Mouse (Mus musculus) urinary bladder, adult 2 months (tissue): Measurements from ENCODE around the gene Tbck. TPM values are rescaled to one million over a fixed set of nuclear protein-coding genes. Genes with fewer than 3 reads are reported as not detected.

Source experiments
- DNase-seq: peaks from one replicate; pipeline ENCODE4 v3.0.0; 2022; ENCODE audit warnings: low spot score
- polyA plus RNA-seq: library from polyadenylated mRNA; depleted of rRNA; stranded (reverse); fragments of >200 nt; gene quantifications from 2 replicates; pipeline ENCODE4 v1.2.3, GENCODE M21; 2012; rRNA removed

The Tbck gene
- 3.7 and 5.9 TPM in 2 replicates for polyA plus RNA-seq

DNA sequence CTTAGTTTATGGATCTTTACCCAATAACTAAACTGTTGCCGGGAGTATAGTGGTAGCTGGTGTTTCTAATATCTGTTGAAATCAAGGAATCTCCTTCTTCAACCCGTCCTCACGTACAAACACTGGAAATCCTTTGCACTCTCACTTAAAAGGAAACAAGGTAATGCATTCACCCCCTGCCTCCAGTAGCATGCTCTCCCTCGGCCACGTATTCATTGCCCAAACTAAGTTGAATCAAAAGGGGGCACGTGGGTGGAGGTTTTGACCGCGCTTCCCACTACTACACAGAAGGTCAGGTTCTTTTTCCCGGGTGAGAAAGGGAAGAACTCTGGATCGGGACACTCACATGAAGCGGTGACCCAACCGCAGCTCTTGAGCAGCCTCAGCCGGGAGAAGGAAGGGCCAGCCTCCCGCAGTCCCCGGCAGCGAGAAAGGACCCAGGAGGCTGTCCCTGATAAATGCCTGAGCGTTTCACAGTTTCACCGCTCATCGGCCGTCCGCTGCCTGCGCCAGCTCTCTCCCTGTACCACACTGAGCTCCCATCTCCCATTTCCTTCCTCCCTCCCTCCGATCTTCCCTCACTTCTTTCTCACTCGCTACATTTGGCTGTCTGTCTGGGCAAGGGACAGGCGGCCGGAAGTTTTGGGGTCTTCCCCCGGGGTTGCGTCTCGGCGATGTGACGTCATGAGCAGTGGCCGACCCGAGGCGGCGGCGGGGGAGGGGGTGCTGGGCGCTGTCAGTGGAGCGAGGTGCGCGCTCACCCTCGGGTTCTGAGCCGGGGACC lies at the start of gene Tbck:
Gene Tbck, plus strand, starts transcription at position 698 of the 784 bp plus-strand sequence.
- peak; percentile 93 for DNase-seq

GRCm38 (mm10) chr3:132637080-132637479 lies 46.9 kb upstream of the Tbck start:
- no peak for DNase-seq

DNA sequence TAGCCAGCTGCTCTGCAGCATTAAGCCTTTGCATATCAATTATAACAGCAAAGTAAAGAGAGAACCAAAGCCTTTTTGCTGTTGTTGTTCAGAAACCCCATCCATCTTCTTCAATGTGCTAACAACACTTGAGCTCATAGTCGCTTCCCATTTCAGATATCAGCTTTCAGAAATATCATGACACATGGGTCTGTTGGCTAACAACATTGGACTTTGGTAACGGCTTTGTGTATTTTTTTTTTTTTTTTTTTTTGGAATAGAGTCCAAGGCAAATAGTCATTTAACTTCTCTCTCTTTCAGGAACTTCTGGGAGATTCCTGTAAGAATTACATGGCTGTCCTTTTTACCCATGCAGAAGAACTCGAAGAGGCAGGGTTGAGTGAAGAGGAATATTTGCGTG lies 39.9 kb upstream of the Tbck start:
- no peak for DNase-seq

DNA sequence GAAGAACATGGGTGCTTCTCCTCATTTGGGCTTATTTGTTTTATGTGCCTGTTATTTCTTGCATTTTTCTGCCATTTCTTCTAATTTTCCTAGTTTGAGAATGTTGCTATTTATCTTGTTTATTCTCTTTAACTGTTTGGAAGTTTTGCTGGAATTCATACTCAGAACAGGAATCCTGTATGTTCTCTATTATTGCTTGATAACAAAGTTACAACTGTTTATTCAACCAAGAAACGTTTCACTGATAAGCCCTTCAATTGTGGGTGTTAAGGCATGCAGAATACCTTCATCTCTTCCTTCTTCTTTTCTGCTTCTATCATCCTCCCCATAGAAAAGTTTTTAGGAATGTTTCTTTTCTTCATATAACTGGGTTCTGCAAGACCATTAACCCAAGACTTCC lies 37.1 kb upstream of the Tbck start:
- no peak for DNase-seq

DNA sequence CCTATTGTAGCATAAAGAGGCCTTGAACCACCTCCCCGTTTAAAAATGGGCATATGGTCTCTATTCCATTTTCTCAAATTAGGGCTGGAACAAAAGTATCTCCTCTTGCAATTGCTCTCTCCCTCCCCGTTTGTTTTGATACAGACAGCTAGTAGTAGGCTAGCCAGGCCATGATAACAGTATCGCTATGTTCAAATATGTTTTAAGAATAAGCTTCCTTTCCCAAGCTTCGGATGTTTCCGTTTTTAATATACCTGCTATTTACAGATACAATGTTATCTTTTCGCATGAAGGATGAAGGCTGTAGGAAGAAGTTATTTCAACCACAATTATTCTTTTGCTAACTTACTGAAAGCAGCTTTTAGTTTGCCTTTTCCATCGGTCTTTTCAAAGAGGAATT lies 34.6 kb upstream of the Tbck start:
- DNase-seq: no peak

- DNase-seq: no peak
Observed at GRCm38 (mm10) chr3:132650191-132650590, 33.8 kb upstream of the Tbck start.

DNA sequence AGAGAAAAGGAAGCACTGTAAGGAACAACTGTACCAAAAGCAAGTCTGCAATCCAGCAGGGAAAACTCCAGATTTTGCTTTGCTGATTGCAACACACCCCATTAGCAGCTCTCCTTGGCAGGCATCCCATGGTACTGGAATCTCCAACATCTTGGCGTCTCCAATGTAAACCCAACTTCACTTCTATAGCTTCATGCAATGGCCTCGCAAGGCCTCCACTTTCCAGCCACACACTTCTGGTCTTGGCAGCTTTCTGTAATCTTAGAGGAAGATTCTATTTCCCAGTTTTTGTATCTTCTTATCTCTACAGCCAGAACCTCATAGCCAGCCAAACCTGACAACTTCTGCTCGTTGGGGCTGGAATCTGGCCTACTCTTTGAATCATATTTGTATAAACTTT lies 32.2 kb upstream of the Tbck start:
- no peak for DNase-seq

DNA sequence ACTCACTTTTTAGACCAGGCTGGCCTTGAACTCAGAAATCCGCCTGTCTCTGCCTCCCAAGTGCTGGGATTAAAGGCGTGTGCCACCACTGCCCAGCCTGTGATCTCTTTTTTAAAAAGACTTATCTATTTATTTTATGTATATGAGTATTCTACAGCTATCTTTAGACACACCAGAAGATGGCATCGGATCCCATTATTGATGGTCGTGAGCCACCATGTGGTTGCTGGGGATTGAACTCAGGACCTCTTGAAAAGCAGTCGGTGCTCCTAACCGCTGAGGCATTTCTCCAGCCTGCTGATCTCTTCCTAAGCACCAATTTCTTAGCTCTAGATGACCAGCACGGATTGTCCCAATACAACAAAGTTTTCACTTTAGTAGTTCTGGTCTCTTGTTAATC lies 30.0 kb upstream of the Tbck start:
- no peak for DNase-seq

DNA sequence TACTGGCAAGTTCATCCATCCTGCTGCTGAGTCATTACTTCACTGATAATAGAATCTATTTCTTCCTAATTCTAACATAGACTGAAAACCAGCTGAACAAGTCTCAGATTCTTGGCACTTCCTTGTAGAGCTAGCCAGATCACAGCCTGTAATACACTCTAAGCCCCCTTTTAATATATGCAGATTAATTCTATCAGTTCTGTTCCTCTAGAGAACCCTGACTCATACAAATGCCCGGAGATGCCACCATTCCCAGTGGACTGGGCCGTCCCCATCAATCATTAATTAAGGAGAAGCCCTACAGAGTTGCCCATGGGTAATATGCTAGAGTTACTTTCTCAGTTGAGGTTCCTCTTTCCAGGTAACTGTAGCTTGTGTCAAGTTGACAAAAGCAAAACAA lies 28.0 kb upstream of the Tbck start:
- DNase-seq: no peak

DNA sequence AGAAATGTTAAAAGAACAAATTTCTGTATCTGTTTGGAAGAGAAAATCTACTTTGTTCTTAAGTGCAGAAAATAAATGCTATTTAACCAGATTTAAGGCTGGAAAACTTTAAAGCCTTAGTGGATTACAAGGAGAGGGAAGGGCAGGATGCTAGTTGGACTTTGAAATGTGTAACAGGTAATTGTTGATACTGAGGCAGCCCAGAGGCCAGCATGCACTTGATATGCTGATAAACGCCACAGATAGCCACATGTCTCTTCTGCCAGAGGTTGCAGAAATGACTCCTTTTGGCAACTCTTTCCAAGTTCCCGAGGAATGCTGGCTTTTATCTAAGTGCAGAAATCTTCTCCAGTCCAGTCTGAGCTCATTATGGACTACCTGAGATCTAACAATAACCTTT lies 6.5 kb upstream of the Tbck start:
- DNase-seq: no peak

DNA sequence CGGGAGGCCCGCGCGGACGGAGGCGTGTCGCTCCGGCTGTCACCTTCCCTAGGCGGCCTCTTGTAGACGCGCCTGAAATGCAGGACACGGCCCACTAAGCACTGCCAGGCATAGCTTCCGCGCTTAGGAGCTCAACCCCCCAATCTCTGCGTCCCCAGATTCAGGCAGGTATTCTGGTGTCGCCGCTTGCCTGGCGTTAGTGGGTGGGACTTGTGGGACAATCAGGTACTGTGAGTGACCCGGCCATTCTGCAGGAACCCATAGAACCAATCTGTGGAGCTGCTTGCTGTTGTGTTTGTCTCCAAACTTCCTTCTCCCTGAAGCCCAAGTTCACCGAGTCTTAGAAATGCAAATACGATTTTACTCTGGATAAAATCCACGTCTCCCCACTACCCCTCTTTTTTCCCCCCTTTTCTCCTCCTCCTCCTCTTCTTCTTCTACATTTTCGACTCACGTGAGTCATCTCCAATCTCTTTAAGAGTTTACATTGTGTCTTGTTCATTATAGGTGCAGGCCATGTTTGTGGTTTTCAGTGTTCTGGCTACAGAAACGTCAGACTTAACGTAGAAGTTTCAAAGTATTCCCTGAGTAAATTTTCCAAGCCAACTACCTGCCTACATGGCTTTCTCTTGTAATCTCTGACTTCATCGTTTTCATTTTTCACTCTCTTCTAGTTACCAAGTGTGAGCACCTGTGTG lies 436 bp downstream of the Tbck start, which contains the start of gene Aimp1:
Gene Aimp1, minus strand, starts transcription at position 140 of the 698 bp plus-strand sequence.
- DNase-seq: no peak

DNA sequence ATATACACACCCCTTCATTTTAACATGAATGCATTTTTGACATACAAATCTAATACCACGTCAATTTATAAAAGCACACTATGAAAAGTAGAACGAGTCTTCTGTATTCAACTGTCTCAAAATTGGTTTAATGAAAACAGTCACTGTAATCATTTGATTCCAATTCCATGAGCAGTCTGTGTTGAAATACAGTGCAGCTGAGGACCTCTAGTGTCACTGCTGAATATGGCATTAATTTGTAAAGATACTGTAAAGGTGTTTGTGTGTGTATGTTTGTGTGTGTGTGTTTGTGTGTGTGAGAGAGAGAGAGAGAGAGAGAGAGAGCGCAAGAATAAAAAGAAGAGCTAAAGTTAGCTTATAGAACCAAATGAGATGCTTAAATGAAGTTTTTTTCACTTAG lies 17.4 kb downstream of the Tbck start:
- no peak for DNase-seq

DNA sequence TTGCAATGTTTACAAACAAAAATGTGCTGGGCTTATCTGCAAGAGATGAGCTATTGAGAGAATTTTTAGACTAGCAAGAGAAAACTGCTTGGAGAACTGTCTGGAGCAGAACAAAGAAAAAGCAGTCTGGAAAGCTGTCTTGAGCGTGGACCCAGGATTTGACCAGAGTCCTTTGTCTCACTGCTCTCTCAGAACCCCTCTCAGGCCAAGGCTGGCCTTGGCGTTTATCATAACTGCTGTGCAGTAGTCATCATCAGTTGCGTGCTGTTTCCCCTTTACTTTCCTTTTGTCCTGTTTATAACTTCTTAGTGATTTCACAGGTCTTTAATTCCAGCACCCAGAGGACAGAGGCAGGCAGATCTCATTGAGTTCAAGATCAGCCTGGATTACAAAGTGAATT lies 20.3 kb downstream of the Tbck start:
- DNase-seq: no peak

DNA sequence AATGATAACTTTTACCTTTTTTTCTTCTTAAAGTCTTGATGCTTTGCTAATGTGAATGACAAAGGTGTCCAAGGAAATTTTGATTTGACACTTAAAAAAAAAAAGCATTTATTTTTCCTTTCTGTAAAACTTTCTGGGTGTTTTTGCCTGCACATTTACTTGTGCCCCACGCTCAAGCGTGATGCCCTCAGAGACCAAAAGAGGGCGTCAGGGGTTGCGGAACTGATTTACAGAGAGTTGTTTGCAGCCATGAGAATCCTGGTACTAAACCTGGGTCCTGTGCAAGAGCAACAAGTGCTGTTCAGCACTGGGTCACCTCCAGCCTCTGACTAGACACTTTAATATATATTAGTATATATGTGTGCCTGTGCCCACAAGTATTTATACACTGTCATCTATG lies 23.0 kb downstream of the Tbck start:
- DNase-seq: no peak

GRCm38 (mm10) chr3:132713913-132714312 lies 30.0 kb downstream of the Tbck start:
- no peak for DNase-seq

DNA sequence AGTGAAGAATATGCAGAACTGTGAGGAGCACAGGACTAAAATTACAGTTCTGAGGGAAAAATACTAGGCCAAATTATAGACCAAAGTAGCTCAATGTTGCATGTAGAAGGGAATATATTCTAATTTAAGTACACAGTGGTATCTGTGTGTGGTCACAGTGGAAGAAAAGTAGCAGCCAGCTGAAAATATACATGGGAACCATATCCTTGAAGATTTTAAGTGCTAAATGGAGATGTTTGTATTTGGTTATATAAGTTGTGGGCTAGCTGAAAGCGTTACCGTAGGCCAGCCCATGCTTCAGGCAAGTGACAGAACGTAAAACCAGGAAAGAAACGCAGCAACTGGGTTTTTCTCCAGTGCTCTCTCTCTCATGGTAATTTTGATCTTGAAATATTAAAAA lies 33.4 kb downstream of the Tbck start:
- DNase-seq: no peak

DNA sequence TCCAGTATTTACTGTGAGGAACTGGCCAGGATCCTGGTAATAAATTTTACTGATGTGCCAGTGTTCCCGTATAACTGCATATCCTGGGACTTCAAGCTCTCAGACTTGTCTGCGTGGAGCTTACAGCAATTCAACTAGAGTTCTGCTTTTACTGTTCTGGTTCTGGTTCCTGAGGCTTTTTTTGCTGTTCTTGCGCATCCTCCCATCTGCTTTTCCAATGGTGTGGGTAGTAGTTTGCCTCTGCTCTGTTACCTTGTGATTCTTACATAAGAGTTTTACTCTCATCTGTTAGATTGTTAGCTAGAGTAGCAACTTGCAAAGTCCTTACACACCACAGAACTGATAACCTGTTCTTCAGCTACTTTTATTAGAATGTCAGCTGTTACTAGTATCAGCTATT lies 40.4 kb downstream of the Tbck start:
- DNase-seq: no peak

DNA sequence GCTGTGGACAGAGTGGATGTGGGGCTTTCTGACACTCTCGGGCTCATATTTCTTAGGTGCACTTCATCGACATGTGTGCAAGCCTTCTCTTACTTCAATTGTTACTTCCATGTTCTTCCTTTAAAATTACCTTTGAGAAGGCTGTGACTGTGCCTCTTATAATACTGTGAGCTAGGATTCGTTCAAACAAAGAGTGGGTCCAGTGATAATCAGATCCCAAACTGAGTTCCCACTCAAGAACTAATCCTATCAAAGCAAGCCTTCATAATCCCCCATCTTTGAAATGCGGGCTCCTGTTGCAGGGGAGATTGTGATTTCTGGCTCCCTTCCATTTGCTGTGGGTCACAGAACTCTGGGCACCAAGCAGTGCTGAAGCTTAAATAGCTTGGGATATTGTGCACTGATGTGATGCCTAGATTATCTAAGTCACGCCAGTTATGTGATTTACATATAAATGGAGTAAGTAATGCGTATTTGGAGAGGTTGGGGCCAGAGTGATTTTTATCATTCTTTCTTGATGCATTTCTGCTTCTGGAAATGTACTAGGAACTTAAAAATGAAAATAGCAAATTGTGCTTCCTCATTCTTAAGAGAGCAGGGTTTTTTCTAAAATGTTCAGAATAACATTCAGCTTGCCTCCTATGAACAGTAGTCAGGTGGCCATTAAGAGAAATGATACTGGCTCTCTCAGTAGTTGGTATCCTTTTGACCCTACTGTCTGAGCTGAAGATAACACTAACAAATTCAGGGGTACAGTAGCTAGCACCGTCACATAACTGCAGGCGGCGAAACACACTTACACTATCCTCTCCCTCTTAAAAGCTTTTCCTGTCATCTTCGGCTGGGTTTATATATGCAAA lies 60.6 kb downstream of the Tbck start:
- DNase-seq: no peak

GRCm38 (mm10) chr3:132747036-132747435 lies 63.1 kb downstream of the Tbck start:
- DNase-seq: no peak

- DNase-seq: no peak
Observed at GRCm38 (mm10) chr3:132747766-132748165, 63.8 kb downstream of the Tbck start.

- DNase-seq: no peak
Observed at GRCm38 (mm10) chr3:132748750-132749149, 64.8 kb downstream of the Tbck start.

DNA sequence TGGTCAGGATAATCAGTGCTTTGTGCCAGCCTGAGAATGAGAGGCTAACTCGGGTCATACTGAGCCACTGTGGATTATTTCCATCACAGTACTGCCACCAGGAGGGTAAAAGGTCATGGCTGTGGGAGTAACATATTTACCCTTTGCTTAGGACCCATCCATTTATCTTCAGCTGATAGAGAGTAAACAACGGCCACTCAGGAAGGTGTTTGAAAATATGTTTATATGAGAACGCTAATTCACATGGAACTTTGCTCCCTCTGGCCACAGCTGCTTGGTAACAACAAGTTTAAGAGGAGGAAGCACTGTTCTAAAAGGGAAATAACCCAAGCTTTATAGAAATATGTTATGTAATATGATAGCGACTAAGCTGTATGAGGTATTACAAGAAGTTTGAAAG lies 68.8 kb downstream of the Tbck start:
- DNase-seq: no peak
